Mouse (Mus musculus) liver, postnatal 0 days (tissue): ENCODE data around the gene Ttc19.

Source experiments
- CTCF ChIP-seq: sonication (generic); IDR thresholded peaks from 2 replicates; pipeline ENCODE4 v1.5.1; 2016; ENCODE audit warnings: antibody characterized with exemption, low read depth
- EP300 ChIP-seq: IDR thresholded peaks from 2 replicates; pipeline ENCODE4 v1.6.1; 2016; ENCODE audit warnings: antibody characterized with exemption, low read depth, mild to moderate bottlenecking

GRCm38 (mm10) chr11:62287700-62288099, 6.4 kb downstream of the Ttc19 start:
- TF ChIP-seq EP300 (no peak), CTCF (no peak)
